Mouse (Mus musculus): ENCODE measurements at regions not wholly inside any gene's neighbourhood (a gene's known extent, or its start where the extent isn't known, plus 50 kb on each side); places are given as distances from the start of the nearest gene placed in this dataset.

DNA sequence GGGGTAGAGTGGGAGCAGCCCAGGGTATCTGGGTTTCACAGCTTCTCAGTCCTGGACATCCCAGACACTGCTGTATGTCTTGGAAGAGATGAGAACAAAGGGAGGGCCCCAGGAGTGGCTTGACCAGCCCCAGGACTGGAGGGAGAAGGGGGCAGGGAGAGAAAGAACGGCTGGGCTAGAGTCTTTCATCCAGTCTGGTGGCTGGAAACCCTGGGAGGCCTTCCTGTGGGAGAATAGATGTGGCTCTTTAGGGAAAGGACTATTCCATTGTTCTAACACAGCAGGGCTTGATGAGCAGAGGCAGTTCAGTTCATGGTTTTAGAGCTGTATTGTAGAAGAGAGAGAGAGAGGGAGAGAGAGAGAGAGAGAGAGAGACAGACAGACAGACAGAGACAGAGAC, 745.5 kb downstream of the Nxph1 start:
- Histone ChIP-seq H3K4me3 (no peak overlapping the region), H3K4me1 (replicated peaks) (no peaks in the 10 kb centered on the region), H3K36me3 (no peaks in the 10 kb centered on the region), H3K27me3 (no peaks in the 10 kb centered on the region), H3K4me2 (no peak overlapping the region), H3K9ac (no peak overlapping the region), H3K27ac (no peak overlapping the region), H3K9me3 (no peaks in the 10 kb centered on the region)
- ATAC-seq (ENCODE audit: low FRiP score), result no peak
- 14% methylated on average over 1 of the region's 1 CpGs for WGBS

DNA sequence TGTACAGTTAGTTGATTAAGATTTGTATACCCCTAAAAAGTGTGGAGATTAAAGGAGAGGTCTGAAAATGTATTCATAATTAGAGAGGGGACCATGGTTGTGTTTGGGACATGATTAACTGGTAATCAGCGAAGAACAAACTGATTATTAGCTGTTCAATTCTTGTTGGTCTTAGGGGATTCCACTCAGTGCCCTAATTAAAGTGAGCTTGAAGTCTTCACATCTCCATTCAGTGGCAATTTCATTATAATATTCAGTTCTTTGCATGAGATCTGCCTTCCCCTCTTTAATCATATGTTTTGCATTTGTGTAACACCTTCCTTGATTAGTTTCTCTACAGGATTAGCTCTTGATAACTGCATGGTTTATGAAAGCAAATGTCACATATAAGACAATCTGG, 749.5 kb downstream of the Nxph1 start:
- H3K9ac ChIP-seq, result no peak overlapping the region
- no peak overlapping the region for H3K27ac ChIP-seq
- H3K4me1 ChIP-seq (replicated peaks), result no peaks in the 10 kb centered on the region
- H3K9me3 ChIP-seq, result no peaks in the 10 kb centered on the region
- H3K4me3 ChIP-seq, result no peak overlapping the region
- no peaks in the 10 kb centered on the region for H3K36me3 ChIP-seq
- no peak overlapping the region for H3K4me2 ChIP-seq
- no peak for ATAC-seq (ENCODE audit: low FRiP score)
- 53% methylated on average over 1 of the region's 1 CpGs for WGBS
- no peaks in the 10 kb centered on the region for H3K27me3 ChIP-seq

DNA sequence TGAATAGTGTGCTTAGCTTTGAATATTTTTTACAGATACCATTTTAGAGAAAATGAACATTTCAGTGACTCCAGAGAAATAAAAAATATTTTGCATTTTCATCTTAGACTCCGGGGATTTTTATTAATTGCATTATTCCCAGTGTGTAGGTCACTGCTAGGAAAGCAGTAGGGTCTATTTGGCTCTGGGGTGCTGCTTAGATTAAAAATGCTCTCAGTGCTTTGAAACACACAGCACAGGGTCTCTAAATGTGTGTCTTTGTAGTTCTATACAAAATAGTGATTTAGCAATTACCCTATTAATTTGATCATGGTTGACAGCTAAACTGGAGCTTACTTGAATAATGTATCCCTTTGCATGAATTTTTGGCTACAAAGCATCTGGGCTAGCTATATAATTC, 750.0 kb downstream of the Nxph1 start:
- 73% methylated on average over 1 of the region's 1 CpGs for WGBS
- no peaks in the 10 kb centered on the region for H3K36me3 ChIP-seq
- no peak overlapping the region for H3K27ac ChIP-seq
- ATAC-seq (ENCODE audit: low FRiP score), result peak; percentile 57; the same call in 1 of the 2 replicates
- H3K9ac ChIP-seq, result no peak overlapping the region
- H3K4me1 ChIP-seq (replicated peaks), result no peaks in the 10 kb centered on the region
- H3K9me3 ChIP-seq, result no peaks in the 10 kb centered on the region
- H3K4me2 ChIP-seq, result no peak overlapping the region
- no peaks in the 10 kb centered on the region for H3K27me3 ChIP-seq
- no peak overlapping the region for H3K4me3 ChIP-seq

Measured in hindbrain, embryonic 13.5 days (tissue).